Mouse (Mus musculus) liver, embryonic 14.5 days (tissue): ENCODE measurements around the gene Tmem178b.

Source experiments
- CTCF ChIP-seq: IDR thresholded peaks from 2 replicates; pipeline ENCODE4 v1.5.1; 2016; ENCODE audit warnings: antibody characterized with exemption, low read depth, control low read depth
- EP300 ChIP-seq: IDR thresholded peaks from 2 replicates; pipeline ENCODE4 v1.6.1; 2016; ENCODE audit warnings: antibody characterized with exemption, low read depth

DNA sequence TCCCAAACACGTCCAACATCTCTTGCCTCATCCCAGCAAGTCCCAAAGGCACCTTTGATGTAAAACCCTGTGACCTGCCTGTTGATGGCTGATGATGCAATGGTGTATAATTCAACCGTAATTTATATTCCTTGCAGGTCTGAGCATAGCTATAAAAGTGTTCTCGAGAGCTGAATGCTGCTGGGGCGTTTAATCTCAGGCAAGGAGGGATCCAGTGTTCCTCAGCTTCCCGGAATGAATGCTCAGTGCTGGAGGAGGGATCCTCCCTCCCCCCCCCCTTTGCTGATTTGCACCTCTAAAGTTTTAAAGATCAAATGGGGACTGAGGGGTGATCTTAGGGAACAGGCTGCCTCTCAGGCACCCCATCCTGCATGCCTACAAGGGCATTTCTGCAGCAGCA lies 361.0 kb downstream of the Tmem178b start:
- TF ChIP-seq EP300 = no peak
- no peak for TF ChIP-seq CTCF
